Mouse (Mus musculus): ENCODE measurements around the gene Ovch2.

Ovch2 gene

GRCm38 (mm10) chr7:107744454-107744853 lies 56.6 kb downstream of the Ovch2 start:
- no peak for DNase-seq (ENCODE audit: low spot score in 2 of 2)

- no peak for DNase-seq (ENCODE audit: low spot score in 2 of 2)
Measured at GRCm38 (mm10) chr7:107742963-107743465, 58.0 kb downstream of the Ovch2 start.

- DNase-seq (ENCODE audit: low spot score in 2 of 2), result peak in 1 of 2 experiments; percentile 31
Measured at GRCm38 (mm10) chr7:107738726-107739125, 62.3 kb downstream of the Ovch2 start.

GRCm38 (mm10) chr7:107733162-107733561 lies 67.8 kb downstream of the Ovch2 start:
- no peak for DNase-seq (ENCODE audit: low spot score in 2 of 2)
